8 mouse cellular contexts compared by ENCODE assay signal in the genomic region with DNA sequence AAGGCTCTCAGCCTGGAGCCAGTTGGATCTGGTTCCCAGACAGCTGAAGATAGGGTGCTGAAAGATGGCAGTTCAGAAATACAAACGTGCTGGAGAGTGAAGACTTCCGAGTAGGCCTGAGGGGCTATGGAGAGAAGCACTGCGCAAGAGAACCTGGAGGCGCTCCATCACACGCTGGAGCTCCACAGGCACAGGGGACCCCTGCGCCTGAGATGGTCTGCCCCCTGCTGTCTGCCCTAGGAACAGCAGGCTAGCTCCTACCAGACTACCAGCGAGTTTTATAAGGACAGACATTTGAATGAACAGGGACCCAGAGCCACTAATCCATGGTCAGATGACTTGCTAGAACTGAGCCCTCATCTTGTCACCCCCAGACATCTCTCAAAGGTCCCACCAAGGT. TPM values are rescaled to one million over a fixed set of nuclear protein-coding genes. Genes with fewer than 3 reads are reported as not detected.
A peak's percentile ranks its signal among the peaks of the same experiment; 100 is the strongest.
DNase-seq lines count a peak whose midpoint lies in the region; ATAC-seq and TF ChIP-seq lines count a peak whose summit lies in the region.

No protein-coding gene starts in this region.

- no peak overlapping the region for H3K9ac ChIP-seq in CH12.LX (ENCODE audit: insufficient read depth, low read depth)
- no peak overlapping the region for H3K9ac ChIP-seq in forebrain, embryonic 12.5 days
- no peak overlapping the region for H3K9ac ChIP-seq in liver, embryonic 15.5 days
- no peak overlapping the region for H3K9ac ChIP-seq in neural tube, embryonic 13.5 days
- no peak overlapping the region for H3K9ac ChIP-seq in stomach, postnatal 0 days (ENCODE audit: low read length)

- H3K79me2 ChIP-seq in CH12.LX (replicated peaks; ENCODE audit: control insufficient read depth, extremely low read depth, insufficient read depth, poor library complexity, severe bottlenecking): no peaks in the 10 kb centered on the region

- TF ChIP-seq CTCF in CH12.LX (conservative IDR thresholded peaks at IDR 0.05 in 1 of 2, IDR thresholded peaks at IDR 0.05 in 1 of 2; ENCODE audit: low read depth in 2 of 2, low read length in 2 of 2): peak; percentile 79 to 89
- TF ChIP-seq CTCF in stomach, postnatal 0 days (IDR thresholded peaks at IDR 0.05; ENCODE audit: low read depth): peak; percentile 97

- H3K4me1 ChIP-seq in CH12.LX (ENCODE audit: control insufficient read depth in 1 of 2, insufficient read depth in 2 of 2): peaks cover 6 to 24% of the 10 kb centered on the region in 2 experiments
- H3K4me1 ChIP-seq in forebrain, embryonic 12.5 days: peaks cover 17% of the 10 kb centered on the region
- H3K4me1 ChIP-seq in liver, embryonic 15.5 days (replicated peaks): peaks cover 24% of the 10 kb centered on the region
- peaks cover 16% of the 10 kb centered on the region for H3K4me1 ChIP-seq in neural tube, embryonic 13.5 days (replicated peaks)
- H3K4me1 ChIP-seq in stomach, postnatal 0 days (replicated peaks; ENCODE audit: control insufficient read depth, insufficient read depth): no peaks in the 10 kb centered on the region

- intact Hi-C loops in heart, postnatal 10 days (cut with DNase I): loop anchor here (1.0 to 10.0 kb wide), 4 partner anchors 43 to 613 kb away; no protein-coding TSS in a partner anchor

- peak; percentile 70 for DNase-seq in CH12.LX (ENCODE audit: extremely low read depth)
- DNase-seq in c-Kit-positive CD71-negative TER-119-negative erythroid progenitor cells, embryonic 14.5 days (ENCODE audit: low read depth): peak; percentile 76
- DNase-seq in heart, postnatal 10 days: peak; percentile 89 to 94
- peak; percentile 80 to 94 for DNase-seq in kidney, postnatal 36 days
- DNase-seq in stomach, postnatal 0 days (ENCODE audit: low spot score): peak; percentile 89

- dilution Hi-C loops in CH12.LX (cut with MboI; ENCODE audit: extremely low pct_ligation_motif_present, extremely low pct_unique_long_range_greater_than_20kb, low sequenced_read_pairs): no loop called here

- H3K4me2 ChIP-seq in CH12.LX (ENCODE audit: insufficient read depth, low read depth, poor library complexity, severe bottlenecking): no peak overlapping the region
- no peak overlapping the region for H3K4me2 ChIP-seq in forebrain, embryonic 12.5 days
- no peak overlapping the region; the same call in 1 of the 2 replicates for H3K4me2 ChIP-seq in liver, embryonic 15.5 days
- H3K4me2 ChIP-seq in neural tube, embryonic 13.5 days: no peak overlapping the region
- no peak overlapping the region for H3K4me2 ChIP-seq in stomach, postnatal 0 days (replicated peaks; ENCODE audit: low read depth)

- no peak for TF ChIP-seq POLR2A in CH12.LX (IDR thresholded peaks at IDR 0.05; ENCODE audit: low read depth, low read length)

- WGBS in forebrain, embryonic 12.5 days: 6% methylated on average over 7 of the region's 7 CpGs
- WGBS in liver, embryonic 15.5 days (ENCODE audit: insufficient replicate concordance): 4% methylated on average over 7 of the region's 7 CpGs
- 3% methylated on average over 7 of the region's 7 CpGs for WGBS in neural tube, embryonic 13.5 days
- WGBS in stomach, postnatal 0 days: 4% methylated on average over 7 of the region's 7 CpGs

- no peak for TF ChIP-seq EP300 in CH12.LX (IDR thresholded peaks at IDR 0.05; ENCODE audit: low read length)
- no peak for TF ChIP-seq EP300 in stomach, postnatal 0 days (optimal IDR thresholded peaks at IDR 0.05)

- no peak overlapping the region for H3K4me3 ChIP-seq in CH12.LX (replicated peaks in 1 of 3; ENCODE audit: low read depth in 2 of 3, low read length in 2 of 3, poor library complexity in 1 of 3)
- no peak overlapping the region for H3K4me3 ChIP-seq in forebrain, embryonic 12.5 days (replicated peaks)
- no peak overlapping the region for H3K4me3 ChIP-seq in liver, embryonic 15.5 days (replicated peaks)
- no peak overlapping the region for H3K4me3 ChIP-seq in neural tube, embryonic 13.5 days
- no peak overlapping the region for H3K4me3 ChIP-seq in stomach, postnatal 0 days (ENCODE audit: low read depth, low read length)

- H3K9me3 ChIP-seq in CH12.LX (replicated peaks; ENCODE audit: low read length): no peaks in the 10 kb centered on the region
- H3K9me3 ChIP-seq in forebrain, embryonic 12.5 days: no peaks in the 10 kb centered on the region
- H3K9me3 ChIP-seq in liver, embryonic 15.5 days (replicated peaks): no peaks in the 10 kb centered on the region
- H3K9me3 ChIP-seq in neural tube, embryonic 13.5 days: no peaks in the 10 kb centered on the region
- H3K9me3 ChIP-seq in stomach, postnatal 0 days (ENCODE audit: control insufficient read depth, low read length): no peaks in the 10 kb centered on the region

- no peak overlapping the region for H3K27ac ChIP-seq in CH12.LX (ENCODE audit: insufficient read depth, low read depth)
- H3K27ac ChIP-seq in forebrain, embryonic 12.5 days: 0 out of 2 replicates have a peak overlapping the region, but pooled peaks have one; percentile 25
- no peak overlapping the region for H3K27ac ChIP-seq in liver, embryonic 15.5 days (replicated peaks)
- H3K27ac ChIP-seq in neural tube, embryonic 13.5 days (replicated peaks): peak overlapping the region; percentile 33; the same call in 1 of the 2 replicates
- no peak overlapping the region for H3K27ac ChIP-seq in stomach, postnatal 0 days (replicated peaks)

- peak; percentile 74 for TF ChIP-seq RAD21 in CH12.LX (IDR thresholded peaks at IDR 0.05; ENCODE audit: low read depth, low read length)

- peak; percentile 71; the same call in 1 of the 2 replicates for ATAC-seq in forebrain, embryonic 12.5 days (ENCODE audit: low FRiP score)
- ATAC-seq in liver, embryonic 15.5 days (ENCODE audit: insufficient read depth): peak; percentile 39; the same call in 1 of the 2 replicates
- peak; percentile 45; the same call in 1 of the 2 replicates for ATAC-seq in neural tube, embryonic 13.5 days (ENCODE audit: low read depth)
- ATAC-seq in stomach, postnatal 0 days (ENCODE audit: low FRiP score, low TSS enrichment): peak; percentile 53

- peaks cover 13 to 27% of the 10 kb centered on the region in 2 experiments for H3K36me3 ChIP-seq in CH12.LX (replicated peaks in 1 of 2; ENCODE audit: control insufficient read depth in 1 of 2, insufficient read depth in 1 of 2, low read length in 1 of 2)
- H3K36me3 ChIP-seq in forebrain, embryonic 12.5 days (replicated peaks): peaks cover 21% of the 10 kb centered on the region
- H3K36me3 ChIP-seq in liver, embryonic 15.5 days (replicated peaks): peaks cover 19% of the 10 kb centered on the region
- peaks cover 18% of the 10 kb centered on the region for H3K36me3 ChIP-seq in neural tube, embryonic 13.5 days
- peaks cover 9% of the 10 kb centered on the region; the same call in 1 of the 2 replicates for H3K36me3 ChIP-seq in stomach, postnatal 0 days (ENCODE audit: control insufficient read depth, insufficient read depth, low read length)

- in situ Hi-C loops in CH12.LX (cut with MboI; ENCODE audit: low pct_ligation_motif_present, low pct_unique_long_range_greater_than_20kb, low sequenced_read_pairs): loop anchor here (5.0 to 25.0 kb wide), 3 partner anchors 104 to 603 kb away; no protein-coding TSS in a partner anchor

- no peaks in the 10 kb centered on the region for H3K27me3 ChIP-seq in CH12.LX (replicated peaks)
- H3K27me3 ChIP-seq in forebrain, embryonic 12.5 days: peaks cover 8% of the 10 kb centered on the region; the same call in 1 of the 2 replicates
- peaks cover 6% of the 10 kb centered on the region; the same call in 1 of the 2 replicates for H3K27me3 ChIP-seq in liver, embryonic 15.5 days
- H3K27me3 ChIP-seq in neural tube, embryonic 13.5 days: no peaks in the 10 kb centered on the region
- H3K27me3 ChIP-seq in stomach, postnatal 0 days (ENCODE audit: control insufficient read depth, insufficient read depth, low read length): no peaks in the 10 kb centered on the region

TF ChIP-seq in CH12.LX, 34 proteins besides CTCF, POLR2A, EP300 and RAD21:
- TF ChIP-seq ZC3H11A (IDR thresholded peaks at IDR 0.05; ENCODE audit: low read depth, low read length) (peak; percentile 22; the same call in 1 of the 2 replicates), KAT2A (IDR thresholded peaks at IDR 0.05; ENCODE audit: insufficient replicate concordance, low read length) (no peak), CHD2 (IDR thresholded peaks at IDR 0.05; ENCODE audit: low read length) (no peak), SMC3 (IDR thresholded peaks at IDR 0.05; ENCODE audit: low read depth, low read length) (peak; percentile 90), TBP (conservative IDR thresholded peaks at IDR 0.05; ENCODE audit: low read depth, low read length) (no peak)

RNA-seq across cellular contexts. Expression of gene Eid3, which starts 35.0 kb away (rescaled TPM):
- 1.5 and 1.6 TPM in 2 replicates for total RNA-seq in CH12.LX (2012; rRNA removed)
- 1.4 and 1.7 TPM in 2 replicates for total RNA-seq in CH12.LX (2014; rRNA removed)
- polyA plus RNA-seq in CH12.LX (2012; ENCODE audit: insufficient read length, low read depth): 3.5 and 4.0 TPM in 2 replicates
- polyA plus RNA-seq in forebrain, embryonic 12.5 days (2016; fragmentation: Nextera tagmentation; extraction: Ambion mirVana): 0.90 and 1.2 TPM in 2 replicates
- total RNA-seq in heart, postnatal 10 days (2021): 1 to 10 TPM in 1 of 2 experiments, under 1 TPM in 1; 0.60 to 1.8 TPM
- polyA plus RNA-seq in liver, embryonic 15.5 days (2015; fragmentation: Nextera tagmentation; extraction: Ambion mirVana): 0.14 and 0.15 TPM in 2 replicates
- polyA plus RNA-seq in neural tube, embryonic 13.5 days (2015; fragmentation: Nextera tagmentation; extraction: Ambion mirVana): 0.24 TPM in 1 of 2 replicates, not detected in the other
- 0.36 and 0.38 TPM in 2 replicates for polyA plus RNA-seq in stomach, postnatal 0 days (2015; fragmentation: Nextera tagmentation; extraction: Ambion mirVana)

Comparison
In these comparisons a context has a peak if more than half of its experiments do, and no peak if none do; other contexts are left out.
1. H3K27ac ChIP-seq: peak in forebrain, embryonic 12.5 days (single experiment) and neural tube, embryonic 13.5 days (single experiment); none in CH12.LX (single experiment), liver, embryonic 15.5 days (single experiment) and stomach, postnatal 0 days (single experiment).
2. Peak in every context shown above with its lines, with median percentiles within 50 percentile points of each other: DNase-seq and ATAC-seq.